Mouse (Mus musculus): ENCODE measurements at regions not wholly inside any gene's neighbourhood (a gene's known extent, or its start where the extent isn't known, plus 50 kb on each side); places are given as distances from the start of the nearest gene placed in this dataset.
"Not testable (repeated sequence)": the region's sequence is repeated elsewhere in the genome, so short reads cannot be mapped to it uniquely, and the experiment has no call there.

- TF ChIP-seq CTCF (IDR thresholded peaks at IDR 0.05; ENCODE audit: low read depth): no peak
- no peak overlapping the region for H3K4me3 ChIP-seq (ENCODE audit: low read length)
- WGBS: 46% methylated on average over 1 of the region's 1 CpGs
- ATAC-seq: no peak
- H3K27me3 ChIP-seq (ENCODE audit: insufficient read depth, low read length): no peaks in the 10 kb centered on the region
- no peak for DNase-seq (ENCODE audit: low spot score)
- no peak overlapping the region for H3K27ac ChIP-seq
- H3K4me1 ChIP-seq (ENCODE audit: insufficient read depth, low read length): no peaks in the 10 kb centered on the region
- H3K9me3 ChIP-seq (ENCODE audit: low read length): no peaks in the 10 kb centered on the region
- H3K36me3 ChIP-seq (ENCODE audit: insufficient read depth, low read length): no peaks in the 10 kb centered on the region
- no peak overlapping the region for H3K4me2 ChIP-seq (ENCODE audit: low read depth, low read length)
- no peak overlapping the region for H3K9ac ChIP-seq (replicated peaks; ENCODE audit: low read length)
Measured at GRCm38 (mm10) chr14:9433081-9433590, 767.1 kb upstream of the 4930452B06Rik start.

- H3K27ac ChIP-seq: no peak overlapping the region
- H3K4me2 ChIP-seq (ENCODE audit: low read depth, low read length): no peak overlapping the region
- no peak overlapping the region for H3K4me3 ChIP-seq (ENCODE audit: low read length)
- no peak overlapping the region for H3K9ac ChIP-seq (replicated peaks; ENCODE audit: low read length)
- 57% methylated on average over 2 of the region's 2 CpGs for WGBS
- DNase-seq (ENCODE audit: low spot score) (no peak), ATAC-seq (no peak)
- H3K27me3 ChIP-seq (ENCODE audit: insufficient read depth, low read length): no peaks in the 10 kb centered on the region
- H3K36me3 ChIP-seq (ENCODE audit: insufficient read depth, low read length): no peaks in the 10 kb centered on the region
- no peaks in the 10 kb centered on the region for H3K9me3 ChIP-seq (ENCODE audit: low read length)
- no peak for TF ChIP-seq CTCF (IDR thresholded peaks at IDR 0.05; ENCODE audit: low read depth)
- H3K4me1 ChIP-seq (ENCODE audit: insufficient read depth, low read length): no peaks in the 10 kb centered on the region
Measured at GRCm38 (mm10) chr14:9431798-9432197, 765.8 kb upstream of the 4930452B06Rik start.

GRCm38 (mm10) chr14:9411822-9412403 lies 745.9 kb upstream of the 4930452B06Rik start:
- H3K27ac ChIP-seq: no peak overlapping the region
- H3K4me1 ChIP-seq (ENCODE audit: insufficient read depth, low read length): no peaks in the 10 kb centered on the region
- H3K4me3 ChIP-seq (ENCODE audit: low read length): no peak overlapping the region
- DNase-seq (ENCODE audit: low spot score): no peak
- H3K27me3 ChIP-seq (ENCODE audit: insufficient read depth, low read length): no peaks in the 10 kb centered on the region
- no peak for TF ChIP-seq CTCF (IDR thresholded peaks at IDR 0.05; ENCODE audit: low read depth)
- ATAC-seq: no peak
- no peaks in the 10 kb centered on the region for H3K36me3 ChIP-seq (ENCODE audit: insufficient read depth, low read length)
- H3K9ac ChIP-seq (replicated peaks; ENCODE audit: low read length): no peak overlapping the region
- H3K4me2 ChIP-seq (ENCODE audit: low read depth, low read length): no peak overlapping the region
- 83% methylated on average over 4 of the region's 4 CpGs for WGBS
- no peaks in the 10 kb centered on the region for H3K9me3 ChIP-seq (ENCODE audit: low read length)

GRCm38 (mm10) chr14:9403688-9404087 lies 737.6 kb upstream of the 4930452B06Rik start:
- ATAC-seq (no peak), DNase-seq (ENCODE audit: low spot score) (no peak)
- no peak overlapping the region for H3K27ac ChIP-seq
- no peak for TF ChIP-seq CTCF (IDR thresholded peaks at IDR 0.05; ENCODE audit: low read depth)
- H3K4me2 ChIP-seq (ENCODE audit: low read depth, low read length): no peak overlapping the region
- H3K27me3 ChIP-seq (ENCODE audit: insufficient read depth, low read length): no peaks in the 10 kb centered on the region
- H3K4me1 ChIP-seq (ENCODE audit: insufficient read depth, low read length): no peaks in the 10 kb centered on the region
- H3K4me3 ChIP-seq (ENCODE audit: low read length): no peak overlapping the region
- H3K36me3 ChIP-seq (ENCODE audit: insufficient read depth, low read length): no peaks in the 10 kb centered on the region
- no peak overlapping the region for H3K9ac ChIP-seq (replicated peaks; ENCODE audit: low read length)
- no peaks in the 10 kb centered on the region for H3K9me3 ChIP-seq (ENCODE audit: low read length)
- whole genome bisulfite sequencing: 90% methylated on average over 7 of the region's 7 CpGs

GRCm38 (mm10) chr14:9400861-9401260 lies 734.8 kb upstream of the 4930452B06Rik start:
- Histone ChIP-seq H3K4me3 (ENCODE audit: low read length) (no peak overlapping the region), H3K4me2 (ENCODE audit: low read depth, low read length) (no peak overlapping the region), H3K27me3 (ENCODE audit: insufficient read depth, low read length) (no peaks in the 10 kb centered on the region), H3K9ac (replicated peaks; ENCODE audit: low read length) (no peak overlapping the region), H3K36me3 (ENCODE audit: insufficient read depth, low read length) (no peaks in the 10 kb centered on the region), H3K27ac (no peak overlapping the region), H3K9me3 (ENCODE audit: low read length) (no peaks in the 10 kb centered on the region), H3K4me1 (ENCODE audit: insufficient read depth, low read length) (no peaks in the 10 kb centered on the region)
- DNase-seq (ENCODE audit: low spot score) (no peak), ATAC-seq (no peak)
- TF ChIP-seq CTCF (IDR thresholded peaks at IDR 0.05; ENCODE audit: low read depth): no peak
- 67% methylated on average over 1 of the region's 1 CpGs for WGBS

GRCm38 (mm10) chr14:9393271-9393771 lies 727.3 kb upstream of the 4930452B06Rik start:
- H3K36me3 ChIP-seq (ENCODE audit: insufficient read depth, low read length): no peaks in the 10 kb centered on the region
- DNase-seq (ENCODE audit: low spot score) (peak; percentile 87), ATAC-seq (peak; percentile 55; the same call in 1 of the 2 replicates)
- H3K4me2 ChIP-seq (ENCODE audit: low read depth, low read length): no peak overlapping the region
- H3K27me3 ChIP-seq (ENCODE audit: insufficient read depth, low read length): no peaks in the 10 kb centered on the region
- peak; percentile 96 for TF ChIP-seq CTCF (IDR thresholded peaks at IDR 0.05; ENCODE audit: low read depth)
- H3K27ac ChIP-seq: no peak overlapping the region
- H3K4me3 ChIP-seq (ENCODE audit: low read length): no peak overlapping the region
- no peak overlapping the region for H3K9ac ChIP-seq (replicated peaks; ENCODE audit: low read length)
- 21% methylated on average over 4 of the region's 4 CpGs for WGBS
- no peaks in the 10 kb centered on the region for H3K4me1 ChIP-seq (ENCODE audit: insufficient read depth, low read length)
- no peaks in the 10 kb centered on the region for H3K9me3 ChIP-seq (ENCODE audit: low read length)

- ATAC-seq; H3K9ac ChIP-seq (replicated peaks; ENCODE audit: low read length); H3K36me3 ChIP-seq (ENCODE audit: insufficient read depth, low read length); H3K4me1 ChIP-seq (ENCODE audit: insufficient read depth, low read length); DNase-seq (ENCODE audit: low spot score); H3K9me3 ChIP-seq (ENCODE audit: low read length); H3K27ac ChIP-seq; H3K27me3 ChIP-seq (ENCODE audit: insufficient read depth, low read length); H3K4me3 ChIP-seq (ENCODE audit: low read length); H3K4me2 ChIP-seq (ENCODE audit: low read depth, low read length): not testable (repeated sequence)
- WGBS: 94% methylated on average over 5 of the region's 5 CpGs
Measured at GRCm38 (mm10) chr14:9389878-9390536, 724.0 kb upstream of the 4930452B06Rik start.

Measured in hindbrain, postnatal 0 days (tissue).